Mouse (Mus musculus) heart, adult 2 months (tissue): ENCODE results near the gene Dgkk.

ENCODE experiments used
- CTCF ChIP-seq: fragments of 200-600 bp; IDR thresholded peaks from 2 replicates; pipeline ENCODE4 v1.8.1; 2022; ENCODE audit warnings: antibody characterized with exemption, mild to moderate bottlenecking, moderate library complexity
- EP300 ChIP-seq: fragments of 200-500 bp; IDR thresholded peaks from 2 replicates; pipeline ENCODE4 v1.6.1; 2011; ENCODE audit warnings: low read depth, low read length, control low read depth; ENCODE audit not compliant: insufficient read depth
- POLR2A ChIP-seq: fragments of 200-500 bp; IDR thresholded peaks from 2 replicates; pipeline ENCODE4 v1.6.1; 2011; ENCODE audit warnings: mild to moderate bottlenecking, low read depth, low read length, control low read depth; ENCODE audit not compliant: insufficient read depth

- no peak for TF ChIP-seq CTCF
- TF ChIP-seq EP300, result no peak
- TF ChIP-seq POLR2A, result no peak
Measured at GRCm38 (mm10) chrX:6968598-6968997, 189.5 kb downstream of the Dgkk start.
